Mouse (Mus musculus): ENCODE results near the gene Mtor. TPM values are rescaled to one million over a fixed set of nuclear protein-coding genes. Genes with fewer than 3 reads are reported as not detected.

Mtor gene
- polyA plus RNA-seq, 1 experiment from 2014 or later = 12.7 TPM

GRCm38 (mm10) chr4:148444250-148444967 lies 4.0 kb upstream of the Mtor start, which contains the start of gene Ubiad1:
Gene Ubiad1, minus strand, starts transcription at chr4:148444771.
- Histone ChIP-seq H3K4me3 (peak within 1 kb of the TSS; percentile 79), H3K4me2 (peak within 1 kb of the TSS; percentile 76), H3K27me3 (no peaks in the 10 kb centered on the region), H3K4me1 (replicated peaks) (peaks cover 26% of the 10 kb centered on the region), H3K9me3 (replicated peaks) (no peaks in the 10 kb centered on the region), H3K27ac (peak within 1 kb of the TSS; percentile 88), H3K9ac (peak within 1 kb of the TSS; percentile 84), H3K36me3 (0 out of 2 replicates have a peak, but pooled peaks cover 4% of the 10 kb centered on the region)
- WGBS = under 1% methylated on average over 46 of the region's 46 CpGs
- ATAC-seq (replicated peaks; ENCODE audit: insufficient number of reproducible peaks, insufficient read depth, low FRiP score, low read depth) = peak; percentile 76

GRCm38 (mm10) chr4:148448853-148449245 lies 438 bp downstream of the Mtor start:
- Histone ChIP-seq H3K9me3 (replicated peaks) (no peaks in the 10 kb centered on the region), H3K36me3 (peaks cover 12% of the 10 kb centered on the region), H3K27me3 (no peaks in the 10 kb centered on the region), H3K9ac (peak overlapping the region; percentile 86), H3K27ac (peak overlapping the region; percentile 60), H3K4me2 (peak overlapping the region; percentile 76), H3K4me3 (peak overlapping the region; percentile 89), H3K4me1 (replicated peaks) (peaks cover 24% of the 10 kb centered on the region)
- ATAC-seq (replicated peaks; ENCODE audit: insufficient number of reproducible peaks, insufficient read depth, low FRiP score, low read depth) = 0 out of 2 replicates have a peak, but pooled peaks have one; percentile 0
- WGBS = 0% methylated on average over 15 of the region's 15 CpGs

GRCm38 (mm10) chr4:148453707-148454106 lies 5.3 kb downstream of the Mtor start:
- peaks cover 61% of the 10 kb centered on the region for H3K36me3 ChIP-seq
- ATAC-seq (replicated peaks; ENCODE audit: insufficient number of reproducible peaks, insufficient read depth, low FRiP score, low read depth) = no peak
- 94% methylated on average over 11 of the region's 11 CpGs for WGBS

GRCm38 (mm10) chr4:148455477-148456025 lies 7.1 kb downstream of the Mtor start:
- Histone ChIP-seq H3K4me1 (replicated peaks) (no peaks in the 10 kb centered on the region), H3K27me3 (no peaks in the 10 kb centered on the region), H3K4me2 (no peak overlapping the region), H3K4me3 (no peak overlapping the region), H3K36me3 (peaks cover 71% of the 10 kb centered on the region), H3K27ac (no peak overlapping the region), H3K9ac (no peak overlapping the region), H3K9me3 (replicated peaks) (no peaks in the 10 kb centered on the region)
- no peak for ATAC-seq (replicated peaks; ENCODE audit: insufficient number of reproducible peaks, insufficient read depth, low FRiP score, low read depth)
- 81% methylated on average over 5 of the region's 5 CpGs for WGBS

More at GRCm38 (mm10) chr4:148453707-148454106, 5.3 kb downstream of the Mtor start:
- Histone ChIP-seq H3K27me3 (no peaks in the 10 kb centered on the region), H3K4me1 (replicated peaks) (peaks cover 13% of the 10 kb centered on the region), H3K9me3 (replicated peaks) (no peaks in the 10 kb centered on the region), H3K4me2 (no peak overlapping the region), H3K27ac (no peak overlapping the region), H3K4me3 (no peak overlapping the region), H3K9ac (no peak overlapping the region)

- ATAC-seq (replicated peaks; ENCODE audit: insufficient number of reproducible peaks, insufficient read depth, low FRiP score, low read depth) = no peak
- Histone ChIP-seq H3K27ac (no peak overlapping the region), H3K9me3 (replicated peaks) (no peaks in the 10 kb centered on the region), H3K36me3 (peaks cover 83% of the 10 kb centered on the region), H3K4me2 (no peak overlapping the region), H3K4me3 (no peak overlapping the region), H3K9ac (no peak overlapping the region), H3K27me3 (no peaks in the 10 kb centered on the region), H3K4me1 (replicated peaks) (no peaks in the 10 kb centered on the region)
- 91% methylated on average over 12 of the region's 12 CpGs for WGBS
Observed at GRCm38 (mm10) chr4:148460656-148461284, 12.4 kb downstream of the Mtor start.

GRCm38 (mm10) chr4:148461772-148462171 lies 13.4 kb downstream of the Mtor start:
- 80% methylated on average over 4 of the region's 4 CpGs for WGBS
- no peak for ATAC-seq (replicated peaks; ENCODE audit: insufficient number of reproducible peaks, insufficient read depth, low FRiP score, low read depth)

GRCm38 (mm10) chr4:148462717-148463116 lies 14.3 kb downstream of the Mtor start:
- Histone ChIP-seq H3K36me3 (peaks cover 81% of the 10 kb centered on the region), H3K27ac (no peak overlapping the region), H3K4me1 (replicated peaks) (no peaks in the 10 kb centered on the region), H3K4me2 (no peak overlapping the region), H3K9ac (no peak overlapping the region), H3K9me3 (replicated peaks) (no peaks in the 10 kb centered on the region), H3K27me3 (no peaks in the 10 kb centered on the region), H3K4me3 (no peak overlapping the region)
- 94% methylated on average over 13 of the region's 13 CpGs for WGBS
- no peak for ATAC-seq (replicated peaks; ENCODE audit: insufficient number of reproducible peaks, insufficient read depth, low FRiP score, low read depth)

More at GRCm38 (mm10) chr4:148461772-148462171, 13.4 kb downstream of the Mtor start:
- peaks cover 83% of the 10 kb centered on the region for H3K36me3 ChIP-seq
- H3K9me3 ChIP-seq (replicated peaks) = no peaks in the 10 kb centered on the region
- no peaks in the 10 kb centered on the region for H3K27me3 ChIP-seq
- H3K4me3 ChIP-seq = no peak overlapping the region
- no peak overlapping the region for H3K27ac ChIP-seq
- no peak overlapping the region for H3K4me2 ChIP-seq
- H3K9ac ChIP-seq = no peak overlapping the region
- no peaks in the 10 kb centered on the region for H3K4me1 ChIP-seq (replicated peaks)

GRCm38 (mm10) chr4:148463208-148463960 lies 15.0 kb downstream of the Mtor start:
- no peak for ATAC-seq (replicated peaks; ENCODE audit: insufficient number of reproducible peaks, insufficient read depth, low FRiP score, low read depth)
- H3K36me3 ChIP-seq = peaks cover 81% of the 10 kb centered on the region
- H3K27ac ChIP-seq = no peak overlapping the region
- no peak overlapping the region for H3K9ac ChIP-seq
- no peak overlapping the region for H3K4me2 ChIP-seq
- no peak overlapping the region for H3K4me3 ChIP-seq
- no peaks in the 10 kb centered on the region for H3K9me3 ChIP-seq (replicated peaks)
- H3K27me3 ChIP-seq = no peaks in the 10 kb centered on the region
- WGBS = 69% methylated on average over 14 of the region's 14 CpGs
- H3K4me1 ChIP-seq (replicated peaks) = no peaks in the 10 kb centered on the region

- no peak for ATAC-seq (replicated peaks; ENCODE audit: insufficient number of reproducible peaks, insufficient read depth, low FRiP score, low read depth)
- Histone ChIP-seq H3K4me2 (no peak overlapping the region), H3K9ac (no peak overlapping the region), H3K9me3 (replicated peaks) (no peaks in the 10 kb centered on the region), H3K4me3 (no peak overlapping the region), H3K4me1 (replicated peaks) (no peaks in the 10 kb centered on the region), H3K27me3 (no peaks in the 10 kb centered on the region), H3K36me3 (peaks cover 81% of the 10 kb centered on the region), H3K27ac (no peak overlapping the region)
- 84% methylated on average over 12 of the region's 12 CpGs for WGBS
Observed at GRCm38 (mm10) chr4:148464301-148464700, 15.9 kb downstream of the Mtor start.

- WGBS = 92% methylated on average over 12 of the region's 12 CpGs
- no peak overlapping the region for H3K4me3 ChIP-seq
- H3K9me3 ChIP-seq (replicated peaks) = no peaks in the 10 kb centered on the region
- no peaks in the 10 kb centered on the region for H3K27me3 ChIP-seq
- H3K4me1 ChIP-seq (replicated peaks) = no peaks in the 10 kb centered on the region
- no peak overlapping the region for H3K9ac ChIP-seq
- no peak overlapping the region for H3K27ac ChIP-seq
- no peak overlapping the region for H3K4me2 ChIP-seq
- peaks cover 80% of the 10 kb centered on the region for H3K36me3 ChIP-seq
- no peak for ATAC-seq (replicated peaks; ENCODE audit: insufficient number of reproducible peaks, insufficient read depth, low FRiP score, low read depth)
Observed at GRCm38 (mm10) chr4:148464869-148465268, 16.5 kb downstream of the Mtor start.

- Histone ChIP-seq H3K9ac (no peak overlapping the region), H3K4me3 (no peak overlapping the region), H3K36me3 (peaks cover 88% of the 10 kb centered on the region), H3K4me1 (replicated peaks) (no peaks in the 10 kb centered on the region), H3K9me3 (replicated peaks) (no peaks in the 10 kb centered on the region), H3K27me3 (no peaks in the 10 kb centered on the region), H3K27ac (no peak overlapping the region), H3K4me2 (no peak overlapping the region)
- WGBS = 91% methylated on average over 5 of the region's 5 CpGs
- no peak for ATAC-seq (replicated peaks; ENCODE audit: insufficient number of reproducible peaks, insufficient read depth, low FRiP score, low read depth)
Observed at GRCm38 (mm10) chr4:148466511-148467079, 18.2 kb downstream of the Mtor start.
